Mouse (Mus musculus) telencephalon, adult 2 months (tissue): ENCODE data around the gene Itpka.

Experiments used
- DNase-seq: peaks from one replicate; pipeline ENCODE4 v3.0.0-alpha.2; 2011; ENCODE audit warnings: low read depth, low spot score

The Itpka gene

GRCm38 (mm10) chr2:119757601-119758100, 15.5 kb downstream of the Itpka start:
- DNase-seq: no peak

- no peak for DNase-seq
Measured at GRCm38 (mm10) chr2:119758101-119758843, 16.1 kb downstream of the Itpka start.

GRCm38 (mm10) chr2:119758844-119759835, 17.0 kb downstream of the Itpka start:
- DNase-seq: no peak

GRCm38 (mm10) chr2:119760251-119760650, 18.1 kb downstream of the Itpka start, which contains the start of gene Ltk:
Gene Ltk, minus strand, starts transcription at chr2:119760431.
- no peak for DNase-seq

- DNase-seq: no peak
Measured at GRCm38 (mm10) chr2:119762276-119762675, 20.1 kb downstream of the Itpka start.

- DNase-seq: no peak
Measured at GRCm38 (mm10) chr2:119763924-119764323, 21.8 kb downstream of the Itpka start.

GRCm38 (mm10) chr2:119767246-119767645, 25.1 kb downstream of the Itpka start:
- DNase-seq: no peak

GRCm38 (mm10) chr2:119787206-119787883, 45.2 kb downstream of the Itpka start, which contains the start of gene Rpap1:
Gene Rpap1, minus strand, starts transcription at chr2:119787537.
- DNase-seq: no peak

GRCm38 (mm10) chr2:119789996-119790395, 47.9 kb downstream of the Itpka start:
- DNase-seq: no peak

GRCm38 (mm10) chr2:119797279-119797783, 55.2 kb downstream of the Itpka start, which contains the start of gene Tyro3:
Gene Tyro3, plus strand, starts transcription at chr2:119797733.
- DNase-seq: peak; percentile 91

- DNase-seq: no peak
Measured at GRCm38 (mm10) chr2:119798246-119798927, 56.2 kb downstream of the Itpka start.

- no peak for DNase-seq
Measured at GRCm38 (mm10) chr2:119799181-119799960, 57.2 kb downstream of the Itpka start.

- DNase-seq: no peak
Measured at GRCm38 (mm10) chr2:119799961-119800550, 57.9 kb downstream of the Itpka start.
